Mouse (Mus musculus): Measurements from ENCODE around the gene Ajm1. TPM values are rescaled to one million over a fixed set of nuclear protein-coding genes. Genes with fewer than 3 reads are reported as not detected.

Ajm1 gene
- total RNA-seq (2021), result 100 to 1,000 TPM; 104 to 108 TPM

DNA sequence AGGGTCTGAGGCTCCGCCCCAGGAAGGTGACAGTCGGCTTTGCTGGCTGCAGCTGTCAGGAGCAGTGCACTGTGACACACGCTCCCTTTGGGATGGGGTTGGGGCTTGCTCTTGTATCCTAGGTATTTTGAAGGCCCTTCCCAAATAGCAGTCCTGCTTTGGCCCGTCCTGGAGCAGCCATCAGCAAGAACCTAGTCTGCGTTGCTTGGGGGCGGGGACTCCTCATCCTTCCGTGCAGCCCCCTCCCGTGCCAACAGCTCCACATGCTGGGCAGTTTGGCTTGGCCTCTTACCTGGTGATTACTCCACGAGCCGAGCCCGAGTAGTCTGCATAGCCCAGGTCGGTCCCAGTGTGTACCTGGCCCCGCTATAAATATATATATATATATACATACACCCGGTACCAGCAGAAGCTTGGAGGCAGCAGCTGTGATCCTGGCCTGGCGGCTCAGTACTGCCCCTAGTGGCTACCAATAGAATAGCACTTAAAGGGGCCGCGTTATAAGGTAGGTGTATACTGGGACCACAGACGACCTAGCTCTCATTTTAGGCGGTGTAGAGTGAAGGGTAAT is at the start of gene Ajm1:
Gene Ajm1 (minus strand): TSS at position 464 of the 571 bp plus-strand sequence.
- intact Hi-C loops (cut with DNase I), result no loop called here
- peak; percentile 80 to 85 for DNase-seq (ENCODE audit: extremely low spot score in 1 of 2, low spot score in 2 of 2)

- intact Hi-C loops (cut with DNase I), result no loop called here
- DNase-seq (ENCODE audit: extremely low spot score in 1 of 2, low spot score in 2 of 2), result no peak
Observed at GRCm38 (mm10) chr2:25628738-25629137, 47.2 kb upstream of the Ajm1 start.

DNA sequence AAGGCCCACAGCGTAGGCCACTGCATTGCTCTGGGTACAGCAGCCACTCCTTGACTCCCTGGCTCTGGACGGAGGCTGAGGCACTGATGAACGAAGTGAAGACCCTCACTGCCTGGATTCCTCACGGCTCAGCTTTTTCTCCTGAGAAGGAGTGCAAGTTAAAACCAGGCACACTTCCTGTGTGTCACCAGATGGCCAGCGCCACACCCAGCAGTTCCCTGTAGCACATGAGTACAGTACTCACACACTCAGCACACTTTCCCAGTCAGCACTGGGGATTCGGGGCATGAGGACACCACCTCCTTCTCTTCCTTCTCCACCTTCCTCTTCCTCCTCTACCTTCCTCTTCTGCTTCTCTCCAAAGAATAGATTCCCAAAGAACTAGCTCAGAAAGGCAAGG is 46.3 kb upstream of the Ajm1 start, which contains the start of gene Fcna:
Gene Fcna (minus strand): TSS at position 220 of the 400 bp plus-strand sequence.
- DNase-seq (ENCODE audit: extremely low spot score in 1 of 2, low spot score in 2 of 2), result no peak
- intact Hi-C loops (cut with DNase I), result no loop called here

- intact Hi-C loops (cut with DNase I), result no loop called here
- no peak for DNase-seq (ENCODE audit: extremely low spot score in 1 of 2, low spot score in 2 of 2)
Observed at GRCm38 (mm10) chr2:25625986-25626385, 44.4 kb upstream of the Ajm1 start.

DNA sequence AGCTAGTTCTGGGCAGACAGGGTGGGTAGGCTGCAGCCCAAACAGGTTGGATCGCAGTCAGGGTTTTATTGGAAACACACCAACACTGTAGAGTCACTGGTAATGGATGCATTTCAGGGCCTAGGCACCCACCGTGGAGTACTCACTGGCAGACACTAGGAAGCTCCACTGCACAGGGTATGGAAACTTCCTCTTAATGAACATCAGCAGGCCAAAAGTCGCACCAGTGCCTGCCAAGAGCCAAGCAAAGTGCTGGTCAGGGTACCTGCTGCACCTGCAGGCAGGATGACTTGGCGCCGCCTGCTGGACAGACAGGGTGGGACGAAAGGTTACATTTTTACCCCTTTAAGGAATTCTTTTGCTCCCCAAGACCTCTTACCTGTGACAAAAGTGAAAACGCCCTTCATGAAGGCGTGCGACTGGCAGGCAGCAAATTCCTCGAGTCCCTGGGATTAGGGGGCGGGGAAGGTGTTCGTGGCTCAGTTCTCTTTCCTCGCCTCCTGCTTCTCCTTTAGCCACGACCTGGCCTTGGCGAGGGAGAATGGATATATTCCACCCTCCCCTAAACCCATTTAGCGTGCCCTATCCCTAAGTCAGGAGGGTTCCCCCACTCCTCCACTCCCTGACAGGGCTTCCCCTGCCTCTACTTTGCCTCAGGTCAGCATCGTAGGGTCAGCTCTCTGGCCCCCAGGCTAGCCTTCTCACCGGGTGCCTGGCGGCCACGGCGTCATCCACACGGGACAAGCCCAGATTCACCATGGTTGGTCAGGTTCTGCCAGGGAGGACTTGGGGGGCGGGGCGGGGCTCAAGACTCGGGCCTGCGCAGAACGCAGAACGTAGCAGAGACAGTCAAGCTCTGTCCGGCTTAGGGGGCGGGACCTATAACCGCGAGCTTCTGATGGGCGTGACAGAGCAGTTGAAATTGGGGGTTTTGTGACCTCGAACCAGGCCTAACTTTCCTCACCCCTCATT is 40.0 kb upstream of the Ajm1 start, which contains the start of gene Tmem141:
Gene Tmem141 (minus strand): TSS at position 777 of the 972 bp plus-strand sequence.
- peak; percentile 83 to 94 for DNase-seq (ENCODE audit: extremely low spot score in 1 of 2, low spot score in 2 of 2)
- intact Hi-C loops (cut with DNase I), result no loop called here

- DNase-seq (ENCODE audit: extremely low spot score in 1 of 2, low spot score in 2 of 2), result no peak
- intact Hi-C loops (cut with DNase I), result no loop called here
Observed at GRCm38 (mm10) chr2:25620852-25621228, 39.3 kb upstream of the Ajm1 start.

- DNase-seq (ENCODE audit: extremely low spot score in 1 of 2, low spot score in 2 of 2), result no peak
- intact Hi-C loops (cut with DNase I), result no loop called here
Observed at GRCm38 (mm10) chr2:25620386-25620785, 38.8 kb upstream of the Ajm1 start.

- intact Hi-C loops (cut with DNase I), result no loop called here
- DNase-seq (ENCODE audit: extremely low spot score in 1 of 2, low spot score in 2 of 2), result no peak
Observed at GRCm38 (mm10) chr2:25617578-25617977, 36.0 kb upstream of the Ajm1 start, which contains the start of gene Ccdc183. TSS of gene Ccdc183 (minus strand) at chr2:25617678.

GRCm38 (mm10) chr2:25616398-25616797 is 34.8 kb upstream of the Ajm1 start:
- no peak for DNase-seq (ENCODE audit: extremely low spot score in 1 of 2, low spot score in 2 of 2)
- intact Hi-C loops (cut with DNase I), result no loop called here

DNA sequence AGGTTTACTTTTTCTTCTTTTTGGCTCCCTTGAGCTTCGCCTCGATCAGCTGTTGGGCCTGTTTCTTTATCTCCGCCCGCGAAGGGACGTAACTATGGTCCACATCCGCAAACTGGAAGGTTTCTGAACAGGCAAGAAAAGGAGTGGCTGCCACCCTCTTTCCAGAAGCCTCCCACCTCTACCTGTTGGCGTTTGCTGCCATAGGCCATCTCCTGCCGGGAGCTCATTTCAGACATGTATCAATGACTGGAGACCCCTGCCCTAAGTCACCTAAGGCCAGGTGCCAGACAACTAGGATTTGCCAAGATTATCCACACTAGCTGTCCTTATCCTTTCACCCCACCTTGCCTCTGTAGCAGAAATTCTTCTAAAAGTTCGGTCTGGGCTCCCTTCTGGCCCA is 27.1 kb upstream of the Ajm1 start:
- DNase-seq (ENCODE audit: extremely low spot score in 1 of 2, low spot score in 2 of 2), result no peak
- intact Hi-C loops (cut with DNase I), result no loop called here

DNA sequence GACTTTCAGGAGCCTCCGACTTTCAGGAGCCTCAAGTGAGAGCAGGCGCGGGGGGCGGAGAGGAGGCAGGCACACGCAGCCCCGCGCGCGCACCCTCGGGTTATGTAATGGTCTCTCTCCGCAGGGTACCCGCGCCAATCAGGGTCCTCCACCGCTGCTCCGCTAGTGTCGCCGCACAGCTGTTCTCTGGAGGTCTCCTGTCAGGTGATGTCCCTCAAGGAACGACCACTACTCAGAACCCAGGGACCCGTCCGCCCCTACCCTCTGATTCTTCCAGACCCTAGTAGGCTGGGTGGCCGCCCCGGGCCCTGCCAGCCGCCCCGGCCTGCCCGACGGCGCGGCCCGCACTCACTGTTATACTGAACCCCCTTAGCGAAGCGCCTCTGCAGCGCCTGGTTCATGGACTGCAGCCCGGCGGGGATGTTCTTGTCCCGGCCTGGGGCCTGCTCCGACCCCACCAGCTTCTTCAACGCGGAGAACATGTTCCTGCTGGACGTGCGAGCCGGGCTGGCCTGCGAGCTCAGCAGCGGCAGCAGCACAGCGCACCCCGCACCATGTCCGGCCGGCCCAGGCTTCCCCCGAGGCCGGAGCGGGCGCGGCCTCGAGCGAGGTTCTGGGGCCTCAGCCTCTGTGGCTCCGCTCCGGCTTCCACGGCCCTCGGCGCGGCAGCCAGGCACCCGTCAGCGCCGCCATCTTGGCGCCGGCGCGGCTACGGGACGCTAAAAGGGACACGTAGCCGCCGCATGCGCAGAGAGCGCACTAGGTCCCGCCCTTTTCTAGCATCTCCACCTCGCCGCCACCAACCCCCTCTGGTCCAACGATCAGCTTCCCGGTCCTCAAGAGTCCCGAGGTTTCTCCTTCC is 26.4 kb upstream of the Ajm1 start, which contains the start of gene Rabl6:
Gene Rabl6 (minus strand): TSS at position 761 of the 862 bp plus-strand sequence.
- peak; percentile 85 to 94 for DNase-seq (ENCODE audit: extremely low spot score in 1 of 2, low spot score in 2 of 2)
- intact Hi-C loops (cut with DNase I), result no loop called here

DNA sequence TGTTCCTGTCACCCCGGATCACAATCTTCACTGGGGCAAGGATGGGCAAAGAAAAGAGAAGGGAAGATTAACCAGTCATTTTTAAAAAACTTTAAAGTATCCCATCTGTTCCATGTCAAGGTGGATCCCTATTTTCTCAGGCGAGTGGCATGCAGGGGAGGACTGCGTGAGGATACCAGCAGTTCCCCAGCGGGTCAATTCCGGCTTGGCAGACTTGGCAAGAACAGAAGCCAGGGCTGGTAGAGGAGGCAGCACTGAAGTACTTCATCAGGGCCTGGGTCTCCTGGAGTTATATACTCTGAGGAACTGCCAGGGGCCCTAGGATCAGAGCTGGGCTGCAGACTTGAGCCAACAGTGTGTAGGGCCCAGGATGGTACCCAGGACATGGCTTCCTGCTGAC is 21.0 kb upstream of the Ajm1 start:
- intact Hi-C loops (cut with DNase I), result no loop called here
- DNase-seq (ENCODE audit: extremely low spot score in 1 of 2, low spot score in 2 of 2), result no peak

GRCm38 (mm10) chr2:25600037-25600436 is 18.5 kb upstream of the Ajm1 start:
- intact Hi-C loops (cut with DNase I), result no loop called here

DNA sequence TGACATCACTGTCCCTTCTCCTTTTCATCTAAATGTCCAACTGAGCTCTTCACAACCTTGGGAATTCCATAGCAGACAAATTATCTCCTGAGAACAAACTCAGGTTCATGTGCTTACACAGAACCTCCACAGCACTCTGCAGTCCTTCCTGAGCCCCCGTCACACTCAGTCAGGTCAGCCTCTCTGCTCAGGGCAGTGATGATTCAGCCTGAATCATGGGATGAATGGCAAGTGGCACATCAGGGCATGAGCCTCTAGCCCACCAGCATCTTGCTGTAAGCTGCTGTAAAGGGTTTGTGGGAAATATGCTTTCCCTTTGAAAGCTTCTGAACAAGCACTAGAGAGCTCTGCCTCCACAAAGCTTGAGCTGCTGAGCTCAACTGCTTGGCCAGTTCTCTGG is 17.2 kb upstream of the Ajm1 start:
- intact Hi-C loops (cut with DNase I), result no loop called here
- DNase-seq (ENCODE audit: extremely low spot score in 1 of 2, low spot score in 2 of 2), result no peak

More at GRCm38 (mm10) chr2:25600037-25600436, 18.5 kb upstream of the Ajm1 start:
- DNase-seq (ENCODE audit: extremely low spot score in 1 of 2, low spot score in 2 of 2), result no peak

DNA sequence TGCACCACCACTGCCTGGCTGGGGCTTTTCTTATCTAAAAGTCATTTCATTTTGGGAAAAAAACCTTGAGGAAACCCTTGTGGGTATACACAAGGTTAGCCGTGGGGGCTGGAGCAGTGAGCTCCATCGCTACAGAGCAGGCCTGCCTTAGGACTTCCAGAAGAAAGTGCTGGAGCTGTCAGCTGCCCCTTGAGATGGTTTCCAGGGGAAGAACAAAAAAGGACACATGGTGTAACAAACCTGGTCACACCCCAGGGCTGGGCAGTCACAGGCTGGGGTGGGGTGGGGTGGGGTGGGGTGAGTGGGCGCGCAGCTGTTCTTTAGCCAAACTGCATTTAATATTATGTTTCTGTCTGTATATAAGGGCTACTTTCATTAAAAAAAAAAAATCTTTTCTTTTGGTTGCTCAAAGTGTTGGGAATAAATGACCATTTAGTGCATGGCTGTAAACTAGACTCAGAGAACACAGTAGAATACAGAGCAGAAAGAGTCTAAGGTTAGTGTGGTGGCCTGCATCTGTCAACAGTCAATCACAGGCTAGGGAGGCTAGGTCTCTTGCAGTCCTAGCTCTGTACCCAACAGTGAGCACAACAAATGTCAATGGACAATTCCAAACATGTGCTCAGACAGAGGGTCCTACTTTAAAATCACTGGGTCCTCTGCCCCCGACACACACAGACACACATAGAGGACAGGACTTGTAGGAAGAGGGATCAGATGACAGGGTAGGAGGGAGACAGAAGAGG is 15.4 kb upstream of the Ajm1 start:
- intact Hi-C loops (cut with DNase I), result no loop called here
- no peak for DNase-seq (ENCODE audit: extremely low spot score in 1 of 2, low spot score in 2 of 2)

DNA sequence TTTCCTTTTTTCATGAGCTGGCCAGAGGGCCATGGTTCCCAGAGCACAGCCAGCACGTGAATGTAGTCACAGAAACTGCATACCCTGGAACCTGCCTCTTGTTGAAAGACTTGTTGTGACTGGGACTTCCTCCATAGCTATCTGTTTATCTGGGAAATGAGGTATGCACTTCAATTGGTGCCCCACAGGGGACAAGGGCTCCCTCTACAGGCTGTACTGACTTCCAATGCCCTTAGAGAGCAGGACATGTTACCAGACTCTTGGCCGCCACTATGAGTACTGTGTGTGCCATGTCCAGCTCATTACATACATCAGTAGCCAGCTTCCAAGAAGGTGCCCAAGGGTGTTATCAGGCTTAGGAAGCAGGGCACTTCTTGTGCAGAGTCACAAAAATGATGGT is 10.3 kb upstream of the Ajm1 start:
- intact Hi-C loops (cut with DNase I), result no loop called here
- DNase-seq (ENCODE audit: extremely low spot score in 1 of 2, low spot score in 2 of 2), result peak in 1 of 2 experiments; percentile 50

DNA sequence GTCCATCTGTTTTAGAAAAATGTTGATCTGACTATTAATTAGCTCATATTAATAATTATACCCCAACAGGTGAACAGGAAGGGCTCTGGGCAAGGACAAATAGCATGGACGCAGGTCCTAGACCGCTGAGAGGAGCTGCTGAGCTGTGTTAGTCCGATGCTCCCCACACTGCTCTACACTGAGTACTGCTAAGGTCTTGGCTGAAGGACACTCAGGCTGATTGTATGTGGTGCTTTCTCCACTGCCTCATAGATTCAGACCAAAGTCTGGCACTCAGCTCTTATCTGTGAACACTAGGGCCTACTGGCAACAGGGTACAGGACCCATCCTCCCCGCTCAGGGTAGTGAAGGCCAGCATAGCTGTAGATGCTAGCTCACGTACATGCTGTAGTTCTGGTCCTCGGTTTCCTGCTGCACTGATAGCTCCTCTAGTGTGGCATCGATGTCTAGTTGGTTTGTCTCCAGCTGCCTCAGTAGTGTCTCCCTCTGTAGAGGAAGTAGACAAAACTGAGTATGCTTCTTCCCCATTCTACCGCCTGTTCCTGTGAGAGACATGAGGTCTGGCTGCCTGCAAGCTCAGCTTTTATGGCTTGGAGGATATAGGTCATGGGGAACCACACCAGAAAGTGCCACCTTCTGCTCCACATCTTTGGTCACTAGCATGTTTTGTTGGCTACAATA is 6.8 kb upstream of the Ajm1 start:
- intact Hi-C loops (cut with DNase I), result no loop called here
- peak in 1 of 2 experiments; percentile 19 for DNase-seq (ENCODE audit: extremely low spot score in 1 of 2, low spot score in 2 of 2)

DNA sequence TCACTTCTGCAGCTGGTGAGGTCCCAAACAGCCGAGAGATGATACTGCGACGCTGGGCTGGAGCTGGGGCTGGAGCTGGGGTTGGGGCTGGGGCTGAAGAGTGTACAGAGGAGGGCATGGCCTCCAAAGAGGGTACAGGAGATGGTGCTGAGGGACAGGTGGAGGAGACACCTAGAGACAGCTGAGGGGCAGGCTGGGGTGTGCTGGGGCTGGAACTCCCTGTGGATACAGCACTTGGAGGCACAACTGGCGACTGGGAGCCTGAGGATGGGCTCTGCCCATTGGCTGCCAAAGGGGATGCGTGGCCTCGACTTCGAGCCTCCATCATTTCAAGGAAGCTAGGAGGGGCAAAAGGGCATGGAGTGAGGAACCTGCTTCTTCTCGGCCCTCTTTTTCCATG is 5.7 kb upstream of the Ajm1 start:
- peak in 1 of 2 experiments; percentile 14 for DNase-seq (ENCODE audit: extremely low spot score in 1 of 2, low spot score in 2 of 2)
- intact Hi-C loops (cut with DNase I), result no loop called here

Measured in left cerebral cortex, postnatal 10 days (tissue).